Mouse (Mus musculus) CD4-positive helper T cell, adult 2 months (primary cell): ENCODE results near the gene Acvrl1.
A peak's percentile ranks its signal among the peaks of the same experiment; 100 is the strongest.
"Not testable (repeated sequence)": the region's sequence is repeated elsewhere in the genome, so short reads cannot be mapped to it uniquely, and the experiment has no call there.

ENCODE experiments used
- DNase-seq: peaks from one replicate; pipeline ENCODE4 v3.0.0-alpha.2; 2012; ENCODE audit warnings: low read depth, missing footprints, low spot score

Gene Acvrl1

GRCm38 (mm10) chr15:101107906-101108671 lies 20.2 kb upstream of the Acvrl1 start:
- DNase-seq = no peak

- peak; percentile 64 for DNase-seq
Observed at GRCm38 (mm10) chr15:101113176-101113575, 15.1 kb upstream of the Acvrl1 start.

GRCm38 (mm10) chr15:101113778-101114177 lies 14.5 kb upstream of the Acvrl1 start:
- not testable (repeated sequence) for DNase-seq

GRCm38 (mm10) chr15:101115511-101116110 lies 12.7 kb upstream of the Acvrl1 start, which contains the start of gene Ankrd33:
Gene Ankrd33, plus strand, starts transcription at chr15:101115755.
- no peak for DNase-seq

- no peak for DNase-seq
Observed at GRCm38 (mm10) chr15:101118399-101119125, 9.8 kb upstream of the Acvrl1 start.

- DNase-seq = no peak
Observed at GRCm38 (mm10) chr15:101121411-101122289, 6.7 kb upstream of the Acvrl1 start.

- DNase-seq = no peak
Observed at GRCm38 (mm10) chr15:101122290-101122589, 6.1 kb upstream of the Acvrl1 start.

GRCm38 (mm10) chr15:101123202-101123601 lies 5.1 kb upstream of the Acvrl1 start:
- DNase-seq = no peak

GRCm38 (mm10) chr15:101125561-101125960 lies 2.8 kb upstream of the Acvrl1 start:
- DNase-seq = no peak

- no peak for DNase-seq
Observed at GRCm38 (mm10) chr15:101126876-101127544, 1.3 kb upstream of the Acvrl1 start.

GRCm38 (mm10) chr15:101129412-101129811 lies 1.1 kb downstream of the Acvrl1 start:
- no peak for DNase-seq

- no peak for DNase-seq
Observed at GRCm38 (mm10) chr15:101131498-101131897, 3.2 kb downstream of the Acvrl1 start.

GRCm38 (mm10) chr15:101132041-101132440 lies 3.7 kb downstream of the Acvrl1 start:
- no peak for DNase-seq

- DNase-seq = no peak
Observed at GRCm38 (mm10) chr15:101132761-101133160, 4.4 kb downstream of the Acvrl1 start.

GRCm38 (mm10) chr15:101133993-101134704 lies 5.8 kb downstream of the Acvrl1 start:
- peak; percentile 77 for DNase-seq

GRCm38 (mm10) chr15:101135405-101135804 lies 7.1 kb downstream of the Acvrl1 start:
- DNase-seq = peak; percentile 68

- no peak for DNase-seq
Observed at GRCm38 (mm10) chr15:101137455-101137854, 9.1 kb downstream of the Acvrl1 start.

- no peak for DNase-seq
Observed at GRCm38 (mm10) chr15:101138675-101139074, 10.4 kb downstream of the Acvrl1 start.

- DNase-seq = no peak
Observed at GRCm38 (mm10) chr15:101139885-101140284, 11.6 kb downstream of the Acvrl1 start.

GRCm38 (mm10) chr15:101140587-101140986 lies 12.3 kb downstream of the Acvrl1 start:
- no peak for DNase-seq
